Mouse (Mus musculus): ENCODE data around the gene Olfr824. TPM values are rescaled to one million over a fixed set of nuclear protein-coding genes. Genes with fewer than 3 reads are reported as not detected.

Olfr824 gene
- polyA plus RNA-seq, 1 experiment from 2014 or later = not detected

Other genes with a start within 250 kb of the Olfr824 start
- not detected in 2 replicates for gene Olfr815, start 224.1 kb downstream of the Olfr824 start, polyA plus RNA-seq (2015; fragmentation: Nextera tagmentation; extraction: Ambion mirVana)
- gene Olfr816, start 214.4 kb downstream of the Olfr824 start, polyA plus RNA-seq (2015; fragmentation: Nextera tagmentation; extraction: Ambion mirVana) = not detected in 2 replicates
- gene Olfr818, start 180.9 kb downstream of the Olfr824 start, polyA plus RNA-seq (2015; fragmentation: Nextera tagmentation; extraction: Ambion mirVana) = not detected in 2 replicates
- not detected in 2 replicates for gene Olfr819, start 162.7 kb downstream of the Olfr824 start, polyA plus RNA-seq (2015; fragmentation: Nextera tagmentation; extraction: Ambion mirVana)
- not detected in 2 replicates for gene Olfr247, start 153.9 kb downstream of the Olfr824 start, polyA plus RNA-seq (2015; fragmentation: Nextera tagmentation; extraction: Ambion mirVana)
- gene Gm10310, start 144.9 kb downstream of the Olfr824 start, polyA plus RNA-seq (2015; fragmentation: Nextera tagmentation; extraction: Ambion mirVana) = not detected in 2 replicates
- not detected in 2 replicates for gene Olfr820, start 117.4 kb downstream of the Olfr824 start, polyA plus RNA-seq (2015; fragmentation: Nextera tagmentation; extraction: Ambion mirVana)
- gene Olfr821, start 99.7 kb downstream of the Olfr824 start, polyA plus RNA-seq (2015; fragmentation: Nextera tagmentation; extraction: Ambion mirVana) = not detected in 2 replicates
- gene Olfr822, start 58.8 kb downstream of the Olfr824 start, polyA plus RNA-seq (2015; fragmentation: Nextera tagmentation; extraction: Ambion mirVana) = not detected in 2 replicates
- not detected in 2 replicates for gene Olfr823, start 14.6 kb downstream of the Olfr824 start, polyA plus RNA-seq (2015; fragmentation: Nextera tagmentation; extraction: Ambion mirVana)
- gene Olfr825, start 36.8 kb upstream of the Olfr824 start, polyA plus RNA-seq (2015; fragmentation: Nextera tagmentation; extraction: Ambion mirVana) = not detected in 2 replicates
- gene Olfr826, start 54.2 kb upstream of the Olfr824 start, polyA plus RNA-seq (2015; fragmentation: Nextera tagmentation; extraction: Ambion mirVana) = not detected in 2 replicates
- gene Olfr827, start 84.4 kb upstream of the Olfr824 start, polyA plus RNA-seq (2015; fragmentation: Nextera tagmentation; extraction: Ambion mirVana) = not detected in 2 replicates
- not detected in 2 replicates for gene Neurod4, start 150.2 kb upstream of the Olfr824 start, polyA plus RNA-seq (2015; fragmentation: Nextera tagmentation; extraction: Ambion mirVana)
- gene Tespa1, start 192.9 kb upstream of the Olfr824 start, polyA plus RNA-seq (2015; fragmentation: Nextera tagmentation; extraction: Ambion mirVana) = 0.82 and 1.2 TPM in 2 replicates